Mouse (Mus musculus) kidney, postnatal 4 days (tissue): ENCODE measurements around the gene Lyz2.
A peak's percentile ranks its signal among the peaks of the same experiment; 100 is the strongest.
"Not testable (repeated sequence)": the region's sequence is repeated elsewhere in the genome, so short reads cannot be mapped to it uniquely, and the experiment has no call there.

Experiments used
- DNase-seq, 2 experiments: peaks; one replicate each; pipeline ENCODE4 v3.0.0; 2021; ENCODE audit warnings: mixed read lengths in 2 of 2

Gene Lyz2

DNA sequence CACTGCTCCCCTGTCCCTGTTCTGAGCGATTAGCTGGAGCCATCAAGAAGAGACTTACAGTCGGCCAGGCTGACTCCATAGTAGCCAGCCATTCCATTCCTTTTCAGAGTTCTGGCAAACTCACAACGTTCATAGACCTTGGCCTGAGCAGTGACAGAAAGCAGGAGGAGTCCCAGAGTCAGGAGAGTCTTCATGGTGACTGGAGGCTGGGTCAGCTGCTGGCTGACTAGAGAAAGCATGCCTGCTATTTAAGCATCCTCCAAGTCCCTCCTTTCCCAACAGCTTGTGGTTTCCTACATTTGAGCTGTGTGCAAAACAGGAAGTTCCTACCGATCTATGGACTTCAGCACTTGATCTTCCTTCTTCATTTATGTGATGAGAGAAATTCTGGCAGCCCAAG, at the start of gene Lyz2:
TSS of gene Lyz2 (minus strand) at position 273 of the 400 bp plus-strand sequence.
- peak; percentile 24 to 46 for DNase-seq

DNA sequence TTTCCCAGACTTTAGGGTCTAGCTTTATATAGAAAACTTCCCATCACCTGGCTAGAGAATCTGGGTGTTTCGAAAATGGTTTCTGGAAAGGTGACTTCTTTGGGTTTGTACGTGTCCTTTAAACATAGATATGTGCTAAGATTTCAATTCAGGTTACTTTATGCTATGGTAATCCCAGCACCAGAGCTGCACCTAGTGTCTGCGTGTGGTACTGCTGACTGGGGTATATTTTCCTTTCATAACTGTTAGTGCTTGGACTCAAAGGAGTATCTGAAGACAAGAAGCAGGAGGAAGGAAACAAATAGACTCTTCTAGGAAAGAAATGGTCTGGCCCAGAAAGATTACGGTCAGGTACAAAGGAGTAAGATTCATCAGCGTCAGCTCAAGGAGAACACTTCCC, 48.4 kb upstream of the Lyz2 start:
- peak; percentile 51 to 53 for DNase-seq

DNA sequence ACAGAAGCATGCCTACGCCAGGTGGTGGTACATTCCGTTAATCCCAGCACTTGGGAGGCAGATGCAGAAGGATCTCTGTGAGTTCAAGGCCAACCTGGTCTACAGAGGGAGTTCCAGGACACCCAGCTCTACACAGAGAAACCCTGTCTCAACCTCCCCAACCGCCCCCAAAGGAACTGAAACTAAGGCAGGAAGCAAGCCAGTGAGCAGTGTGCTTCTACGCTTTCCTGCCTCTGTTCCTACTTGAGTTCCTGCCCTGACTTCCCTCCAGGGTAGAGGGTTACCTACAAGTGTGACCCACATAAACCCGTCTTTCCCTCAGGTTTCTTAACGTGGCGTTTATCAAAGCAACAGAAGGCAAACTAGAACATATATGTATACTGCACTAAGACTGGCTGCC, 41.7 kb upstream of the Lyz2 start:
- DNase-seq = no peak

DNA sequence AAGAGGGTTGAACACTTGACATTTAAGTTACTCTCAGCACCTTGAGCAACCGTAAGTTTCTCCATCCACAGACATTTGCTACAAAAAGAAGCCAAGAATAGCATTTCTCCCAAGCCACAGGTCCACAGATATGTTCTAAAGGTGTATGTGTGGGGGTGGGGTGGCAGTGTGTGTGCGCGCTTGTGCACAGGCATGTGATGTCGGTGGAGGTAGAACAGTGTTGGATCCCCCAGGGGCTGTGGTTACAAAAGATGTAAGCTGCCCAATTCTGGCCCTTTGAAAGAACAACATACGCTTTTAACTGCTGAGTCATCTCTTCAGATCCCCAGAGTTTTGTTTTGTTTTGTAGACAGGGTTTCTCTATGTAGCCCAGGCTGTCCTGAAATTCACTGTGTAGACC, 40.5 kb upstream of the Lyz2 start:
- DNase-seq = no peak

DNA sequence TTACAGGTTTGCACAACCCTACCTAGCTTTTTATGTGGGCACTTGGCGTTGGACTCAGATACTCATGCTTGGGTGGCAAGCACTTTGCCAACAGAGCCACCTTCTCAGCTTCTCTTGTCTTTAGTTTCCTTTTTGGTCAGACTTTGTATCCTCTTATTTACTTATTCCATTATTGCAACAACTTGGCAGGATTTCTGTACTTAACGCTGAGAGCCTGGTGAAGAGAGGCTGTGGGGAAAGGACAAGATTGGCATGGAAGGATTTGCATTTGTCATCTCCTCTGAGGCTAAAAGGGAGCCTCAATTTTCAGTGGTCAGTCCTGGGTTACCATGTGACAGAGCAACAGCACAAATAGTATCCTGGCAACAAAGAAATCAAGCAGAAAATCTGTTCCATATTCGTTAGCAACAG, 38.5 kb upstream of the Lyz2 start:
- no peak for DNase-seq

DNA sequence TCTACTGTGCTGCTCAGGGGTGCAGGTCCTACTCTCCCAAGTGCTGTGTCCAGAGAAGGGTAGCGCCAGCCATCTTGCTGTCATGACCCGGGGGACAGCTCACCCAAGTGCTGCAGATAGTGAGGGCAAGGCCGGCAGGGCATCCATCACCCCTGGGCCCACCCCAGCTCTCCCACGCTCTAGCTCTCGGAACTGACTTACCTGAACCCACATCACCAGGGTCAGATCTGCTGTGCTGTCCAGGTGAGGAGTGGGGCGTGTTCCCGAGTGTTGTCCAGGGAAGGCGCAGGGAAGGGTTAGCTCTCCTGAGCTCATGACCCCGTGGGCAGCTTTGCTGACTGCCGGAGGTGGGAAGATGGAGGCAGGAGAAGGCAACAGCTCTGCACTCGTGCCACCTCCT, 34.3 kb upstream of the Lyz2 start:
- DNase-seq = no peak

DNA sequence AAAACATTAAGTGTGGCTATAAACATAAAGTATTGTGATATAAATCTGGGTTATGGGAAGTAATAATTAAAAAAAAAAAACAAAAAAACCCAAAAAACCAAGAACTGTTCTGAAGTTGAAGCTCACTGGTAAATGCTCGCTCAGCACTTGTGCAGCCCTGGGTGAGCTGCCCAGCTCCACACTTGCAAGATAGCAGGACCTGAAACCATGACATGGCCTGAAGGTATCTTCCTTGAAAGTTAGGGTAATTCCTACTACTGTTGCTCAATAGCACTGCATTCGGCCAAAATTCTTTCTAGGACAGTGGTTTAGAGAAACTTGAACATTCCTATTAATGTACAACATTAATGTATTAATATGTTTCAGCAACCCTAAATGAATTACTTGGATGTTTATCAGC, 31.0 kb upstream of the Lyz2 start:
- DNase-seq = no peak

DNA sequence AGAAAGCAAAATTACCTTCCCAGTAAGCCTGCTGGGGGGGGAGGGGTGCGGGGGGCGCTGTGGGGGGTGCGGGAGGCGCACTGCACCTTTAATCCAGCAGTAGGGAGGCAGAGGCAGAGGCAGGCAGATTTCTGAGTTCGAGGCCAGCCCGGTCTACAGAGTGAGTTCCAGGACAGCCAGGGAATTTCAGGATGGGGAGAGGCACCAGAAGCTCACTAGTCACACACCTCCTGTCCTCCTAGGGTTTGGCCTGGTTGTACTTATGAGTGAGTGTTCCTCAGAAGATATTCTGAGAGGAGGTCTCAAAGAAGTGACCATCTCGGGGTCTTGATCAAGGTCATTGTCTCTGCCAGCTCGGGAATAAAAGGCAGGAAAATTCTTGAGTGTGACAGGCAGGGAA, 30.0 kb upstream of the Lyz2 start:
- no peak for DNase-seq

DNA sequence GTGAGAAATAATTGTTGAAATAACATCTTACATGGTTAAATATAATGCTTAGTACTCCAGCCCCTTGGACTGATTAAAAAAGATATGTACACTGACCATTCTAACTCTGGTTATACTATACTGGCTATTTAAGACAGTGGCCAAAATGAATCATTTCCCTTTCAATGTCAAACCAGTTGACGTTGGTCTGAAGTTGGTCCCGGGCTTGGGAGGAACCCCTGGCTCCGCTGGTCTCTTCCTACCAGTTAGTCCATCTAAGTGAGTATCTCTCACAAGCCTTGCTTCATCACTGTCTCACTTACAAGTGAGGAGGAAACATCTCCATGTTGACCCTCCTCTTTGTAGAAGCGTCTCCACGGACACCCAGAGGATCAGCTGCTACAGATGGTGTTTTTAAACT, 22.2 kb upstream of the Lyz2 start:
- no peak for DNase-seq

DNA sequence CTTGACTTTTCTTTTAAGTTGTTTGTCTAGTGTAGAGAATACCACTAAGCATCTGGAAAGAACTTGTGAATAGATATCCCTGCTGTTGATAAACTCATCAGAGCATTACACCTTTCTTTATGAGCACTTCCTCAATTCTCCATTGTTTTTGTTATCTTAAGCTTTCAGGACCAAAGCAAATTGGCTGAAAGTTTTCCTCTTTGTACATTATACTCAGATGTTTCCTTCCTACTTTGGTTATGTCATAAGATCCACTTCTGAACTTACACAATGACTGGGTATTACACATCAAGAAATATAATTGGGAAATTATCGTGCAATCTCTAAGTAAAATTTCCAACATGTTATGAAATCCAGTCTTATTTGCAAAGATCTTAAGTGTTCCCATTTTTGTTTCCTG, 19.6 kb upstream of the Lyz2 start:
- no peak for DNase-seq

DNA sequence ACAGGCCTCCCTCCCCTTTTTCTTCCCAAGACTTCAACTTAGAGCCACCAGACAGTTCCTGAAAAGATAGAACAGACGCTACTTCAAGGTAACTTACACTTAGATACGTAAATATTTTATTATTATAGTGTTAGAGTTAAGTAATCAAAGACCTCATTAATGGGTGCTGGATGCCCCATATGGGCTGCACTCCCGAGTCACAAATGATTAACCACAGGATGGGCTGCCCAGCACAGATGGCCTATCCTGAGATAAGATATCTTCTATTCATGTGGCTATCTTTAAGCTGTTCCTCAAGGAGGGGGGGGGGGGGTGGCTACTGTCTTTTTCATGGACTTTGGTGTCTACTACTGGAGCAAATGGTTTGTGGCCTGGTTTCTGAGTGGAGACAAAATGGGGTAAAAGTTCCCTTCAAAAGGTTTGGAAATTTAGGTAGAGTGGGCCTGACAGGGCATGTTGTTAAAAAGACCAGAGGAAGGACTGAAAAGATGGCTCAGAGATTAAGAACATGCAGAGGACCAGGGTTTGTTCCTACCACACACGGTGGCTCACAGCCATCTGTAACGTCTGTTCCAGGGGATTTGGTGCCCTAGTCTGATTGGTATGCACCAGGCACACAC, 17.9 kb upstream of the Lyz2 start:
- DNase-seq = no peak

DNA sequence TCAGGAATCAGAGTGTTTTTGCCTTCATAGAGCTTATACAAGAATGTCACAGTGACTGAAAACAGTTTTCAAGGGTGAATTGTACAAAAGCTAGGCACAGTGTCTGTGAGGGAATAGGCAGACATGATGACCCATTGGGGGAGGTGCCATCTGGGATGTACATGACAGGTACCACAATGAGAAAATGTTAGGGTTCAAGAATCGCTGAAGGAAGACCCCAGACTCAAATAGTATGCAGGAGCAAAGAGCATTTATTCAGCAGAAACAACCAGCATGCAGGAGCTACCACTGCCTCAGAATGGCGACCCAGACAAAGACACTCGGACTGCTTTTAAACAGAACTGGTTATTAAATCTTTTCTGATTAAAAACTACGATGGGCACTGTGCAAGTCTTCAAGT, 17.0 kb upstream of the Lyz2 start:
- DNase-seq = no peak

DNA sequence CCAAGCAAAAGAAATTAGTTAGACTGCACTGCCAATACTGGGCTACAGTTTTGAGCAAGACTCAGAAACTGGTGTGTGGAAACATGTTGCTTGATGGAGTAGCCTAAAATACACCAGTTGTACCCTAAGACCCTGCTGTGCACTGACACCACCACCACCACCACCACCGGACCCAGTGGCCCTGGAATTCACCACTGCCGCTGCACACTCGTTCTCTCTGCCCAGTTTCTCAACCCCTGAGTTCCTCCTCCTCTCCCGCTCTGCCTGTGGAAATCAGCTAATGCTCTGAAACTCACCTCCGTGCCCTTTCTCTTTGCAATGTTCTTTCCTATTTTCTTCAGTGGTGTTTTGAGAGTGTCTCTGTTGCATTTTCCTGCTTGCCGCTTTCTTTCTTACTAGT, 16.2 kb upstream of the Lyz2 start:
- DNase-seq = no peak

DNA sequence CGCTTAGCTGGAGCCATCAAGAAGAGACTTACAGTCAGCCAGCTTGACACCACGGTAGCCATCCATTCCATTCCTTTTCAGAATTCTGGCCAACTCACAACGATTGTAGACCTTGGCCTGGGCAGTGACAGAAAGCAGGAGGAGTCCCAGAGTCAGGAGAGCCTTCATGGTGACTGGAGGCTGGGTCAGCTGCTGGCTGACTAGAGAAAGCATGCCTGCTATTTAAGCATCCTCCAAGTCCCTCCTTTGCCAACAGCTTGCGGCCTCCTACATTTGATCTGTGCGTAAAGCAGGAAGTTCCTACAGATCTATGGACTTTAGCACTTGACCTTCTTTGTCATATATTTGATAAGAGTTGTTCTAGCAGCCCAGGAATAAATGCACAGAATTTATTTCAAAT, 10.6 kb upstream of the Lyz2 start, which contains the start of gene Lyz1:
TSS of gene Lyz1 (minus strand) at position 198 of the 400 bp plus-strand sequence.
- peak; percentile 27 to 46 for DNase-seq

DNA sequence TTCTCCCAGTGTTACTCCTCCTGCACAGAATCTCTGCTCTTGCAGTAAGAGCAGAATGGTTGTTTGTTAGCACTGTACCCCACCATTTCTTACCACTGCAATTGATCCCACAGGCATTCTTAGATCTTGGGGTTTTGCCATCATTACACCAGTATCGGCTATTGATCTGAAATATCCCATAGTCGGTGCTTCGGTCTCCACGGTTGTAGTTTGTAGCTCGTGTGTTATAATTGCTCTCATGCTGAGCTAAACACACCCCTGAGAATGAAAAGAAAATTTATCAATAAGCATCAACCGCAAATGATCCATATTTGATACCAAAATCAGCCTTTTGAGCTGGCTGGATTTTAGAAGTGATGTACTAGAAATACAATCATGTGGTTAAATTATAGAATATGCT, 8.8 kb upstream of the Lyz2 start:
- not testable (repeated sequence) for DNase-seq

DNA sequence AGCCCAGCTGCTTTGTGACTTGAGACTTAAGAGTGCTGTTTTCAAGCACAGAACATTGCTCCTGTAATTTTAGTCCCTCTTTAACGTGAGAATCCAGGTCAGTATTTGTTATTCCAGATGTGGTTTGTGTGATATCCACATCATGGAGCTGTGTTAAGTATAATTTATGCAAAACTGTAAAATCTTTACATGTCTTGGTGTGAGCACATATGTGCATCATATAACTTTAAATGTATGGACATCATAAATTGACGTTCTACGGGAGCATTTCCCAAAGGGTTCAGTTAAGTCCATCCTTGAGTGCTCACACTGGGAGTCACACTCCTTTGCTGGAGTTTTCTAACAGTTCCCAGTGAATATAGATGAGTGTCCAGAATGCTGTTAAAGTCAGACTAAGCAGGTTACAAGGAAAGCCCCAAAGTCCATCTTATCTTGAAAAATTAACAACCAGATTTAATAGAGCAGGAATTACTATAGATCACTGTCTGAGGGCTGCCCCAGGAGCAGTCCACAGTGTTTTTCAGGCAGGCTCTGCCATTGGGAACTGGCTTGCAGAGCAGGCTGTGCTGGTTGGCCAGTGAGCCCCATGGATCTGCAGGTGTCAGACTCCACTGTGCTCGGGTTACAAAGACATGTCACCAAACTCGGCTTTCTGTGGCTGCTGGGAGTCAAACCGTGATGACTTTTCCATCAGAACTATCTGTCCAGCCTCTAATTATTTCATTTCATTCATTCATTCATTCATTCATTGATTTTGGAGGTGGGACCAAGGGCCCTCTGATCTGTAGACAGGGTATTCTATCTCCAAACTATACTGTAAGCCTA, 8.1 kb upstream of the Lyz2 start:
- DNase-seq = no peak

DNA sequence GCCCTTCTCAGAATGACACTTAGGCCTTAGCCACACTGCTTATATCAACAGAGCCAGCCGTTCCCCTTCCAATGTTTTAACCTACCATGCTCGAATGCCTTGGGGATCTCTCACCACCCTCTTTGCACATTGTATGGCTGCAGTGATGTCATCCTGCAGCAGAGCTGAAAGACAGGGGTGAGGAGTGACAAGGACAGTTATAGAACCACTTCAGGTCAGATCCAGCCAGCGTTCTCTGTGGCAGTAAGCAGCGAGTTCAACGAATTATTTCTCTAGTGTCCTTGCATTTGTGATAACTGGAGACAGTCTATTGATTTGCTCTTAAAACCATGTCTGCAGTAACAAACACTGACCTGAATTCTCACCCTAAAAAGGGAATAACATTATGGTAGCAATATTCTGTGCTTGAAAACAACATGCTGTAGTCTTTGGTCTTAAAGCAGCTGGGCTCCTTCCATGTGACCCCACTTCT, 6.9 kb upstream of the Lyz2 start:
- not testable (repeated sequence) for DNase-seq

DNA sequence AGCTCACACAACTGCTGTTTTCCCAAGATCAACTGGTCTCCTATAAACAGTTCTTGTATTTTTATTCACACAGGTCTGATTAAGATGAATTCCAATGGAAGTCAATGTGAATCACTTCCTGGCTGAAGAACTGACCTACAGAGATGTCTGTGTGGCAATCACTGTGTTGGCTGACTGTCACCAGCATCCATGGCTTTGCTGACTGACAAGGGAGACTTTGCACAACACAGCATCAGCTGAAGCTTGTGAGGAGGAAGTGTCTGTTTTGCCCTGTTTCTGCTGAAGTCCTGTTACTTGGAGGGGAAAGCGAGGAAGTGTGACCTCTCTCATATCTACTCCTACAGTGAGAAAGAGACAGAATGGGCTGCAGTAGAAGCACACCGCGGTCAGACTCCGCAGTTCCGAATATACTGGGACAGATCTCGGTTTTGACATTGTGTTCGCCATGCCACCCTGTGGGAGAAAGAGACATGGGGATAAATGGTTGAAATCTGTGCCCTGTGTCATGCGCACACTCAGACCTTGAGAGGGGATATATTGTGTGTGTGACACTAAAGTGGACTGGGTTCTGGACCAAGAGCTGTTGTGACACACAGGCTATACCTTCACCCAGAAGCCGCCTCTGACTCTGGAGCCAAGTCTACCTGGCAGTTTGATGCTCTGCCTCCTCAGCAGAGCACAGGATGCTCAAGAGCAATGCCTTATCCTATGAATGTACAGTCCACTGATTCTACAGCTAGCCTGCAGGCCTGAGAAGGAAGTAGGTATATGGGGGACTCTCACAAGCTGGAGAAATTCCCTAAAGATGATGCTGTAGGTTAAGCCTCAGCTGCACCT, 6.3 kb upstream of the Lyz2 start:
- DNase-seq = no peak

DNA sequence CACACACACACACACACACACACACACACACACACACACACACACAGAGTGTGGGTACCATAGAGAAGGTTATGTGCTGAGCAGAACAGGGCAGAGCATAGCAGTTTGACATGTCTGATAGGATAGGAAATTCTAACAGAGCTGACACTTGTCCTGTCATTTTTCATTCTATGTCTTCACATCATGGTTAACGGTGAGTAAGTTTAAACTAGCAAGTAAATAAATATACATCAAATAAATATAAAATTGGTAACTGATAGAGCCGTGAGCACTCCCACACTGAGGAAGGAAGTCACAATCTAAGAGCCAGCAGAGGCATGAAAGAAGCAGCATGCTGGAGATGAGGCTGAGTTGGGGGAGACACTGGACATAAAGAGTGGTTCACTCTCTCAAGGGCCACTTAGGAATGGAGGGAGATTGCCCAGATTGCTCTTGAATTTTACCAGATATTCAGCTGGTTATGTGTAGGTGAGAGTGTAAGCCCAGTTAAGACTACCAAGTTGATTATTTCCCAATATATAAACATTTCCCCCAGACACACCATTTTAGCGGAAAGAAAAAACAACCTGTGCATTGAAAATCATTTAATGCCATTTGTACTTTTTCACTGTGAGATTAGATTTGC, 5.2 kb upstream of the Lyz2 start:
- no peak for DNase-seq

DNA sequence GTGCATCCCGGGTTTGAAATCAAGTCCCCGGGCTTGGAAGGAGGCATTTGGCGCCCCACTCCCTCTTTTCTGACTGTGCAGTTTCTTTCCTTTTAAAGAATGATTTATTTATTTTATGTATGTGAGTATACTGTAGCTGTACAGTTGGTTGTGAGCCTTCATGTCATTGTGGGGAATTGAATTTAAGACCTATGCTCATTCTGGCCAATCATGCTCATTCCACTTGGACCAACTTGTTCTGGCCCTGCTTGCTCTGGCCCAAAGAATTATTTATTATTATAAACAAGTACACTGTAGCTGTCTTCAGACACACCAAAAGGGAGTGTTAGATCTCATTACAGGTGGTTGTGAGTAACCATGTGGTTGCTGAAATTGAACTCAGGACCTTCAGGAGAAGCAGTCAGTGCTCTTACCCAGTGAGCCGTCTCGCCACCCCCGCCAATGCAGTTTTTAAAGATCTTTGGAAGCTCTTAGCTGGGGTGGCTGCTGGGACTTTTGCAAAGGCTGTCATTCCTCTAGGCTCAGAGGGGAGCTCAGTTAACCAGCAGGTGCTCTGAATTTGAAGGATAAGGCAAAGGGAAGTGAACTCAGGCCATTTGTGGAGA, 4.3 kb upstream of the Lyz2 start:
- no peak for DNase-seq

DNA sequence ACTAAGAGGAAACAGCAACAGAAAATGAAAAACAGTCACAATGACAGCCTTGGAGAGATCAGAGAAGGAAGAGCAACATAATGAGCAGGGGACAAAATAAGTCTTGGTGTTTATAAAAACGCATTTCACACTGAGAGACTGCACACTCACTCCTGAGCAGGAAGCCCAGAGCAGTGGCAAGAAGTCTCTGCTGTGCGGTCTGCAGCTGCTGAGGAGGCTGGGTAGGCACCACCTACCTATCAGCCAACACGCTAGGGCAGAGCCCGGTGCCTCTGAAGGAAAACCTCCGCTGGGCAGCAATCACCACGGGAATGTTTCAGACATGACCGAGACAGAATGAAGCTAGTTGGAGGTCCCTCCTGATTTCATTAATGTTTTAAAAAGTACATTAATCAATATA, 3.5 kb upstream of the Lyz2 start:
- not testable (repeated sequence) for DNase-seq
